Mouse (Mus musculus) heart, adult 2 months (tissue): ENCODE results near the gene Bcorl1. TPM values are rescaled to one million over a fixed set of nuclear protein-coding genes. Genes with fewer than 3 reads are reported as not detected.

Source experiments
- DNase-seq, 2 experiments: peaks; one replicate each; pipeline ENCODE4 v3.0.0; 2021
- H3K27ac ChIP-seq: fragments of 200-600 bp; 2 replicates; pipeline ENCODE4 v1.8.1; 2022
- H3K27me3 ChIP-seq: fragments of 200-500 bp; 2 replicates; pipeline ENCODE4 v1.6.1; 2012; ENCODE audit warnings: mild to moderate bottlenecking, low read length, inconsistent platforms, mixed read lengths; ENCODE audit not compliant: control insufficient read depth, insufficient read depth
- H3K36me3 ChIP-seq: fragments of 200-500 bp; 2 replicates; pipeline ENCODE4 v1.6.1; 2012; ENCODE audit warnings: low read length, inconsistent platforms; ENCODE audit not compliant: control insufficient read depth, insufficient read depth
- H3K4me1 ChIP-seq: fragments of 200-500 bp; 2 replicates; pipeline ENCODE4 v1.6.1; 2011; ENCODE audit warnings: low read length; ENCODE audit not compliant: control insufficient read depth, insufficient read depth
- H3K4me3 ChIP-seq: fragments of 200-600 bp; 2 replicates; pipeline ENCODE4 v1.8.1; 2022
- H3K79me2 ChIP-seq: fragments of 200-500 bp; replicated peaks from 2 replicates; pipeline ENCODE4 v1.6.1; 2012; ENCODE audit warnings: mild to moderate bottlenecking, inconsistent platforms, low read length, moderate library complexity, mixed read lengths; ENCODE audit not compliant: control insufficient read depth, insufficient read depth
- H3K9ac ChIP-seq: fragments of 200-500 bp; 2 replicates; pipeline ENCODE4 v1.6.1; 2012; ENCODE audit warnings: low read depth, mild to moderate bottlenecking, control low read depth, inconsistent platforms, low read length, mixed read lengths
- CTCF ChIP-seq: fragments of 200-600 bp; IDR thresholded peaks from 2 replicates; pipeline ENCODE4 v1.8.1; 2022; ENCODE audit warnings: antibody characterized with exemption, mild to moderate bottlenecking, moderate library complexity
- EP300 ChIP-seq: fragments of 200-500 bp; IDR thresholded peaks from 2 replicates; pipeline ENCODE4 v1.6.1; 2011; ENCODE audit warnings: low read depth, low read length, control low read depth; ENCODE audit not compliant: insufficient read depth
- POLR2A ChIP-seq: fragments of 200-500 bp; IDR thresholded peaks from 2 replicates; pipeline ENCODE4 v1.6.1; 2011; ENCODE audit warnings: mild to moderate bottlenecking, low read depth, low read length, control low read depth; ENCODE audit not compliant: insufficient read depth
- WGBS: fragments of 180-500 bp; shearing (Covaris S2); methylation state at CpG from one replicate; pipeline ENCODE4 v1.1.7; 2018; 5-methylcytosine and 5-hydroxymethylcytosine counted together
- intact Hi-C: fragments of 180-260 bp; cut with DNase I; formaldehyde crosslinking; loops from one replicate; pipeline ENCODE4 v1.15.1; 2025
- polyA plus RNA-seq: library from polyadenylated mRNA; depleted of rRNA; stranded (reverse); fragments of >200 nt; gene quantifications from 2 replicates; pipeline ENCODE4 v1.2.3, GENCODE M21; 2012
- total RNA-seq, 2 experiments: library from RNA; stranded (reverse); gene quantifications; 2 replicates each; pipeline ENCODE4 v1.2.3; 2021

Bcorl1 gene
- total and polyA plus RNA-seq, 3 experiments, result 2.3 to 6.0 (median 5.7) TPM

DNA sequence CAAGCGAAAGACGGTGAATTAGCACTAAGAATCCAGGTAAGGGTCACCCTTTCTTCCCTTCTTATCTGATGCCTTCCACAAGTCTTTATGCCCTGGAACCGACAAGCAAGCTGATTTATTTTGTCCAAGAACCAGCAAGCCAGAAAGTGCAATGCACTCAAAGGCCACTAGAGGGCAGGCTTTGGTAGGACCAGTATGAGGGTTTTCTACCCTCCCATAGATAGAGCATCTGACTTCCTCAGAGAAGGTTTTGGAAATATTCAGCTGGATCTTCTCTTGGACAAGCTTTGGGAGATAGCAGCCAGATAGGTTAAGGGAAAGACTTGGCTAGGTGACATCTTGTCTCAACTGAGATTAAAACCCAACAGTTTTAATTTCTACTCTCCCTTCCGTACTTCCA, 81.8 kb downstream of the Bcorl1 start:
- intact Hi-C loops, result loop anchor here (1.0 to 2.0 kb wide), 2 partner anchors 40 to 109 kb away; partner anchors contain the start of gene Elf4
- Histone ChIP-seq H3K9ac (no peak overlapping the region), H3K27ac (no peak overlapping the region), H3K36me3 (no peaks in the 10 kb centered on the region; the same call in 1 of the 2 replicates), H3K27me3 (no peaks in the 10 kb centered on the region), H3K4me3 (no peak overlapping the region), H3K79me2 (no peaks in the 10 kb centered on the region), H3K4me1 (peaks cover 20% of the 10 kb centered on the region)
- peak; percentile 67 to 76 for DNase-seq
- TF ChIP-seq POLR2A (no peak), EP300 (0 out of 2 replicates have a peak, but pooled peaks have one; percentile 47), CTCF (peak; percentile 95)
- 34% methylated on average over 4 of the region's 4 CpGs for WGBS

DNA sequence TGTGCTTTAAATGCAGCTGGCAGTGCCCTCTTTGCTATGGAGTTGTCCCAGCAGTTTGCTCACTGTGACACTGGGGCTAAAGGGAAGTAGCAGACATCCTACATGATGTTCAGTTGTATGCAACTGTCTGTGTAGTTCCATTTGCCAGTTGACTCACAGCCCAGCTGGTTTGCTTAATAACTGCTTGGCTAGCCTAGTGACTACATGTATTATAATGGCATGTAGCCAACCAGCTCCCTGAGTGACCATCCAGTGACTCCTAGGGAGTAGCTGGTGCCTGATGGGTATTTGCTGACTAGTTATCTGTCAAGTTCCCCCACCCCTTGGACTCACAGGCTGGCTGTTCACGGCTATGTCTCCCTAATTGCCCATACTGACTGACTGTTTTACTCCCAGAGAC, 82.5 kb downstream of the Bcorl1 start:
- no peak overlapping the region for H3K4me3 ChIP-seq
- H3K27ac ChIP-seq, result no peak overlapping the region
- no peaks in the 10 kb centered on the region; the same call in 1 of the 2 replicates for H3K36me3 ChIP-seq
- 43% methylated on average over 1 of the region's 1 CpGs for WGBS
- no peaks in the 10 kb centered on the region for H3K79me2 ChIP-seq
- H3K4me1 ChIP-seq, result peaks cover 23% of the 10 kb centered on the region
- H3K9ac ChIP-seq, result no peak overlapping the region
- intact Hi-C loops, result loop anchor here (1.0 to 2.0 kb wide), 3 partner anchors 31 to 109 kb away; partner anchors contain the start of gene Elf4
- DNase-seq, result peak in 1 of 2 experiments; percentile 20
- H3K27me3 ChIP-seq, result no peaks in the 10 kb centered on the region
- TF ChIP-seq EP300 (no peak), CTCF (no peak), POLR2A (no peak)

DNA sequence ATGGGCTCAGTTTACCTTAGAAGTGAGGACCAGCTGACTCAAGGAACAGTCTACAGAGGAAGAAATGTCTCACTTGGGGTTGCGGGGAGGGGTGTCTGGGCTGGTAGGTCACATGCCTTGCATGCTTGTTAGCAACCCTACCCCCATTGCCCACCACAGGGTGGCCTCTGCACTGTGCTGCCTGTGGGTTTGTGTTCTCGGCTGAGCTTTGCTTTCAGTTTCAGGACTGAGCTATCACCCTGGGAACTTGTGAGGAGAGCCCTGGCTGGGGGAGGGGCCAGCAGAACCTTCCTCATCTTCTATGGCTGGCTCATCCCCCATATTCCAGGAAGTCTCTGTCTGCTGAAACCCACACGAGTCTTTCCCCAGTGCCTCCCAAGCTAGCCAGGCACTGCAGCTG, 83.4 kb downstream of the Bcorl1 start:
- no peaks in the 10 kb centered on the region for H3K27me3 ChIP-seq
- peak overlapping the region; percentile 53 for H3K27ac ChIP-seq
- no peak overlapping the region for H3K9ac ChIP-seq
- TF ChIP-seq POLR2A (no peak), CTCF (peak; percentile 20; the same call in 1 of the 2 replicates), EP300 (no peak)
- peak; percentile 61 to 64 for DNase-seq
- no peaks in the 10 kb centered on the region for H3K79me2 ChIP-seq
- no peak overlapping the region for H3K4me3 ChIP-seq
- intact Hi-C loops, result loop anchor here (2.0 kb wide), 1 partner anchor 30 kb away; no protein-coding TSS in a partner anchor
- H3K4me1 ChIP-seq, result peaks cover 23% of the 10 kb centered on the region
- no peaks in the 10 kb centered on the region; the same call in 1 of the 2 replicates for H3K36me3 ChIP-seq
- 52% methylated on average over 3 of the region's 3 CpGs for WGBS

DNA sequence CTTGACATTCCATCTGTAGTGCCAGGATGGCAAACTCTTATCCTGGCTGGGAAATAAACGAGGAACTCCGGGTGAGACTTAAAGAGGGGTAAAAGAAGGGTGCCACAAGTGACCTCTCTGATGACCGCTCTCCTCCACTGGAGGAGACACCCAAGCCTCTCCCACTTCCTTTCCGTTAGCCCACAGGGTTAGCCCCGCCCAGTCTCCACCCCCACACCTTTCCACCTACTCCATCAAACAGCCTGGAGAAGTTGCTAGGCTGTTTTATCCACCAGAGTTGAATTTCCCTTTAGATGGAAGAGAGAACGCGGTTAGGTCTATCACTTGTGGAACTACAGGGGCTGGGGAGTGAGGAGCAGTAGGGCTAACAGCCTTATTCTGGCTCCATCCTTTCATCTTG, 84.1 kb downstream of the Bcorl1 start:
- peaks cover 25% of the 10 kb centered on the region for H3K4me1 ChIP-seq
- 52% methylated on average over 7 of the region's 7 CpGs for WGBS
- no peaks in the 10 kb centered on the region for H3K27me3 ChIP-seq
- intact Hi-C loops, result loop anchor here (2.0 kb wide), 1 partner anchor 30 kb away; no protein-coding TSS in a partner anchor
- H3K4me3 ChIP-seq, result no peak overlapping the region
- no peaks in the 10 kb centered on the region for H3K79me2 ChIP-seq
- H3K9ac ChIP-seq, result peak overlapping the region; percentile 36; the same call in 1 of the 2 replicates
- peak overlapping the region; percentile 53 for H3K27ac ChIP-seq
- peak in 1 of 2 experiments; percentile 39 for DNase-seq
- no peaks in the 10 kb centered on the region; the same call in 1 of the 2 replicates for H3K36me3 ChIP-seq
- TF ChIP-seq EP300 (no peak), POLR2A (no peak), CTCF (no peak)

DNA sequence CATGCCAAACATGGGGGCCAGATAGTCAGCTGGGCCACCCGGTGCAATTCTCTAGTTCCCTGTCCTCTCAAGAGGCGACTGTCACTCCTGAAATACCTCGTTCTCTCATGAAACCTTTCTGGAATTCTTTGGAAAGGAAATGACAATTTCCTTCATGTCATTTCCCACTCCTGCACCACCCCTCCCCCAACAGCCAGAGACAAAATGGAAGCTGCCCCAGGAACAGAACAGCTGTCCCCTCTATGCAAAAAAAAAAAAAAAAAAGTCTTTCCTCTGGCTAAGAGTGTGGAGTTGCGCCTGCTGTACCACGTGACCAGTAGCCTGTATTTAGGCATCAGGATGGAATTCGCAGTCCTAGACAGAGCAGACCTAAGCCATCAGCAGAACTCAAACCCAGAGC, 87.1 kb downstream of the Bcorl1 start:
- peak in 1 of 2 experiments; percentile 47 for DNase-seq
- no peak overlapping the region for H3K4me3 ChIP-seq
- TF ChIP-seq CTCF (no peak), POLR2A (peak; percentile 61), EP300 (peak; percentile 78; the same call in 1 of the 2 replicates)
- no peaks in the 10 kb centered on the region; the same call in 1 of the 2 replicates for H3K36me3 ChIP-seq
- intact Hi-C loops, result no loop called here
- H3K9ac ChIP-seq, result no peak overlapping the region
- H3K27me3 ChIP-seq, result no peaks in the 10 kb centered on the region
- H3K79me2 ChIP-seq, result no peaks in the 10 kb centered on the region
- H3K27ac ChIP-seq, result peak overlapping the region; percentile 75
- peaks cover 23% of the 10 kb centered on the region for H3K4me1 ChIP-seq
- WGBS, result 36% methylated on average over 6 of the region's 6 CpGs

DNA sequence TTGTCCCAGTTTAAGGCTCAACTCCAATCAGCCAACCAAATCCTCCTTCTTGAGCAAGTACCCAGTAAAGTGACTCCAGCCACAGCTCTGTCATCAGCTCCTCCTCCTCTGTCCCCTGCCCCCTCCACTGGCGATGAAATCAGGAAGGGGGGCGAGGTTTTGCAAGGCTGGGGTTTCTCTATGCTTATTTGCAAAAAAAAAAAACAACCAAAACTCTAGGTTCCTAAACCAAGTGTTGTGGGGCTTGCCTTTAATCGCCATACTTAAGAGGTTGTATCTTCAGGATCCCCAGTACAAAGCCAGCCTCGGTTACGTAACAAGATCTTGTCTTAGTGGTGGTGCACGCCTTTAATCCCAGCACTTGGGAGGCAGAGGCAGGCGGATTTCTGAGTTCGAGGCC, 87.5 kb downstream of the Bcorl1 start:
- H3K27me3 ChIP-seq, result no peaks in the 10 kb centered on the region
- H3K4me3 ChIP-seq, result no peak overlapping the region
- H3K9ac ChIP-seq, result no peak overlapping the region
- WGBS, result 63% methylated on average over 8 of the region's 8 CpGs
- H3K4me1 ChIP-seq, result peaks cover 19% of the 10 kb centered on the region
- no peaks in the 10 kb centered on the region for H3K79me2 ChIP-seq
- intact Hi-C loops, result no loop called here
- TF ChIP-seq CTCF (no peak), EP300 (no peak), POLR2A (no peak)
- no peaks in the 10 kb centered on the region; the same call in 1 of the 2 replicates for H3K36me3 ChIP-seq
- peak overlapping the region; percentile 45; the same call in 1 of the 2 replicates for H3K27ac ChIP-seq
- no peak for DNase-seq
